In the genomic region with DNA sequence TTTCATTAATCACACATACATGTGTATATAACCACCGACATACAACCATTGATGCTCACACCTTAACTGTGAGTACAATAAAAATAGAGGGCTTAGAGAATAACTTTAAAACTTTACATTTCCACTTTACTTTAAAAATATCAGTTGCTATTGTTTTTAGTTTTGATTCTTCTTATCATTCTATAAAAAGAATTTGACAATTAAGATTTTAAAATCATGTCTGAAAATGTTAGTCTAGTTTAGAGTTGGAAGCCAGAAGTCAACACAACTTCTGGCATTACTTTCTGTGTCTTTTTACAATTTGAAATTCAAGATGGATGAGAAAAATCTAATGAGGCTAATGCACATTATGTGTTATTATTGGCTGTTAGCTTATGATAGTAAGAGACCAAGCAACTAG, we compare ENCODE assay signal across 19 mouse cellular contexts. TPM values are rescaled to one million over a fixed set of nuclear protein-coding genes. Genes with fewer than 3 reads are reported as not detected.
DNase-seq lines count a peak whose midpoint lies in the region; ATAC-seq lines count a peak whose summit lies in the region.
"Had no signal": no experiment of that assay in that cellular context is flagged by ENCODE, and none has a peak within 500 bp of the region (broad histone marks: within the 10 kb centered on the region; RNA-seq: fewer than 3 reads in every experiment).

Trdn (plus strand) TSS at position 301 of the 400 bp plus-strand sequence.

- no peaks in the 10 kb centered on the region for H3K36me3 ChIP-seq in lung, embryonic 15.5 days
- H3K36me3 ChIP-seq in heart, embryonic 16.5 days (ENCODE audit: control insufficient read depth, insufficient read depth), result no peaks in the 10 kb centered on the region
- H3K36me3 ChIP-seq: hindbrain, embryonic 15.5 days; liver, embryonic 12.5 days had no signal

- no peak within 1 kb of the TSS for H3K4me3 ChIP-seq in lung, embryonic 15.5 days
- H3K4me3 ChIP-seq in heart, embryonic 16.5 days (ENCODE audit: low read length), result no peak within 1 kb of the TSS
- H3K4me3 ChIP-seq: hindbrain, embryonic 15.5 days; liver, embryonic 12.5 days had no signal

- no peak for ATAC-seq in lung, embryonic 15.5 days (ENCODE audit: borderline replicate concordance, extremely low read depth, low FRiP score, low TSS enrichment)
- ATAC-seq in heart, embryonic 16.5 days (replicated peaks; ENCODE audit: extremely low read depth, insufficient read depth, low FRiP score), result no peak
- ATAC-seq: forebrain, embryonic 14.5 days; liver, embryonic 12.5 days had no signal

- H3K9me3 ChIP-seq in lung, embryonic 15.5 days, result no peaks in the 10 kb centered on the region
- no peaks in the 10 kb centered on the region for H3K9me3 ChIP-seq in heart, embryonic 16.5 days (replicated peaks; ENCODE audit: control insufficient read depth, low read length)
- H3K9me3 ChIP-seq: hindbrain, embryonic 15.5 days; liver, embryonic 12.5 days had no signal

- no peaks in the 10 kb centered on the region for H3K27me3 ChIP-seq in lung, embryonic 15.5 days
- no peaks in the 10 kb centered on the region for H3K27me3 ChIP-seq in heart, embryonic 16.5 days (ENCODE audit: control insufficient read depth, insufficient read depth, low read length)
- H3K27me3 ChIP-seq: hindbrain, embryonic 15.5 days; liver, embryonic 12.5 days had no signal

- H3K4me2 ChIP-seq in lung, embryonic 15.5 days, result no peak within 1 kb of the TSS
- no peak within 1 kb of the TSS for H3K4me2 ChIP-seq in heart, embryonic 16.5 days (ENCODE audit: low read depth, low read length)
- H3K4me2 ChIP-seq: hindbrain, embryonic 15.5 days; liver, embryonic 12.5 days had no signal

- no peak within 1 kb of the TSS for H3K27ac ChIP-seq in lung, embryonic 15.5 days
- no peak within 1 kb of the TSS for H3K27ac ChIP-seq in heart, embryonic 16.5 days (ENCODE audit: low read length)
- H3K27ac ChIP-seq: hindbrain, embryonic 15.5 days; liver, embryonic 12.5 days had no signal

- intact Hi-C loops in gastrocnemius, postnatal 36 days (cut with DNase I), result no loop called here

- no peaks in the 10 kb centered on the region for H3K4me1 ChIP-seq in lung, embryonic 15.5 days
- peaks cover 6% of the 10 kb centered on the region; the same call in 1 of the 2 replicates for H3K4me1 ChIP-seq in heart, embryonic 16.5 days (ENCODE audit: control insufficient read depth, insufficient read depth, low read length)
- H3K4me1 ChIP-seq: hindbrain, embryonic 15.5 days; liver, embryonic 12.5 days had no signal

- no peak for DNase-seq in lung, postnatal 25 days (ENCODE audit: low spot score)
- no peak for DNase-seq in gastrocnemius, postnatal 36 days
- no peak for DNase-seq in embryo, embryonic 10.5 days (ENCODE audit: low spot score)
- no peak for DNase-seq in spleen, postnatal 10 days (ENCODE audit: low spot score in 2 of 2)
- DNase-seq in thymus, postnatal 36 days, result no peak
- DNase-seq: cerebellum, adult 18-20 months; kidney, adult 8-10 months; kidney, postnatal 4 days; retina, postnatal 1 day; thymus, postnatal 25 days had no signal

- 84% methylated on average over 1 of the region's 1 CpGs for WGBS in lung, embryonic 15.5 days
- WGBS in heart, embryonic 16.5 days, result 76% methylated on average over 1 of the region's 1 CpGs

- no peak within 1 kb of the TSS for H3K9ac ChIP-seq in lung, embryonic 15.5 days
- no peak within 1 kb of the TSS for H3K9ac ChIP-seq in heart, embryonic 16.5 days (ENCODE audit: low read length)
- H3K9ac ChIP-seq: hindbrain, embryonic 15.5 days; liver, embryonic 12.5 days had no signal

RNA-seq across cellular contexts. Expression of gene Trdn, which starts in this region (rescaled TPM):
- 5.6 and 10.3 TPM in 2 replicates for polyA plus RNA-seq in lung, embryonic 15.5 days (2015; fragmentation: Nextera tagmentation; extraction: Ambion mirVana)
- 1,000 to 10,000 TPM; 1,295 to 1,454 TPM for total RNA-seq in gastrocnemius, postnatal 36 days (2021)
- polyA plus RNA-seq in heart, embryonic 16.5 days (2015; fragmentation: Nextera tagmentation; extraction: Ambion mirVana), result 240 and 267 TPM in 2 replicates
- total RNA-seq: layer of hippocampus, postnatal 25 days; megakaryocyte, adult 5-6 weeks had no signal
- polyA plus RNA-seq: brain, embryonic 14.5 days; cortical plate, adult 2 months; forebrain, embryonic 14.5 days; liver, embryonic 12.5 days had no signal

Comparison
In these comparisons a context has a peak if more than half of its experiments do, and no peak if none do; other contexts are left out.
1. RNA of gene Trdn (polyA plus RNA-seq): 240 to 267 TPM in heart, embryonic 16.5 days; 5.6 to 10.3 TPM in lung, embryonic 15.5 days; every median in the first group is over 10 times any median in the second.